Mouse (Mus musculus): ENCODE results near the gene Dlg5. TPM values are rescaled to one million over a fixed set of nuclear protein-coding genes. Genes with fewer than 3 reads are reported as not detected.

The Dlg5 gene
- polyA plus RNA-seq, 1 experiment from 2014 or later: 19.0 TPM

DNA sequence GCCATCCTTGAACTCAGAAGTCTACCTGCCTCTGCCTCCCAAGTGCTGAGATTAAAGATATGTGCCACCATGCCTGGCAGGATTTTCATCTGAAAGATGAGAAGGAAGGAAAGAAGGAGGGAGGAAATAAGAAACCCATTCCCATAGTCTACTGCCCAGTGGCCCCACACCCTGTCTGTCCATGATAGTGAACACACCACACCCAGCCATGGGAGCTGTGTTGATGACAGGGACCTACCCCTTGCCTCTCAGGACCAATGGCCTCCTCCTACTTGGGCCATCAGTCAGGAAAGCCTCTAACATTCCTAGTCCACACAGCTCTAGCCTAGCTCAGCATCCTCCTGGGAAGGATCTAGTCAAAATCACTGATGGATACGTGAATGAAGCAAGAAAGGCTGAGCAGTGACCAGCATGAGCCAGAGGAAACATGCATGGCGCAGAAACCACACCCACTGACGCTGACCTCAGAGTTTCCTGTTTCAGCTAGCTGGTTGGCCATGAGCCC, 102.7 kb downstream of the Dlg5 start:
- WGBS: 87% methylated on average over 3 of the region's 3 CpGs
- H3K4me3 ChIP-seq: no peak overlapping the region
- H3K27me3 ChIP-seq: no peaks in the 10 kb centered on the region
- H3K36me3 ChIP-seq: peaks cover 53% of the 10 kb centered on the region
- ATAC-seq (ENCODE audit: low FRiP score, low read depth): no peak
- H3K9ac ChIP-seq (replicated peaks): no peak overlapping the region
- no peak overlapping the region for H3K4me2 ChIP-seq (replicated peaks)
- H3K27ac ChIP-seq (replicated peaks): no peak overlapping the region
- no peaks in the 10 kb centered on the region for H3K9me3 ChIP-seq
- peaks cover 8% of the 10 kb centered on the region for H3K4me1 ChIP-seq

DNA sequence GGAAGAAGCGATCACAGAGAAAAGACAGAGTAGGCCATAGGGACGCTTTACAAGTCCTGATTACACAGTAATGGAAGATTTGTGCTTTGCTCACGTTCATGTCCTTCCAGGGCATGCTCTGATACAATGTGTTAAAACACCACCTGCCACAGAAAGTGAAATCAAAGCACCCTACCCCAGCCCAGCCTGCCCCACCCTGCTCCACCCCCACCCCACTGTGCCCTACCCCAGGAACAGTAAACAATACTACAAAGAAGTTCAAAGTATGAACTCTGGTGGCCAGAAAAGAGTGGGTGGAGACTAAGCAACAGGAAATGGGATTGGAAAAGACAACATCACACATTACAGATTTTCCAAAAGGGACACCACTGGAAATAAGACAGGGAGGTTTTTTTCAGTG, 104.0 kb downstream of the Dlg5 start:
- no peaks in the 10 kb centered on the region for H3K9me3 ChIP-seq
- H3K36me3 ChIP-seq: peaks cover 53% of the 10 kb centered on the region
- no peak overlapping the region for H3K4me2 ChIP-seq (replicated peaks)
- 94% methylated on average over 3 of the region's 3 CpGs for WGBS
- H3K27ac ChIP-seq (replicated peaks): no peak overlapping the region
- H3K4me1 ChIP-seq: peaks cover 8% of the 10 kb centered on the region
- H3K27me3 ChIP-seq: no peaks in the 10 kb centered on the region
- H3K4me3 ChIP-seq: no peak overlapping the region
- no peak for ATAC-seq (ENCODE audit: low FRiP score, low read depth)
- no peak overlapping the region for H3K9ac ChIP-seq (replicated peaks)

- no peak for ATAC-seq (ENCODE audit: low FRiP score, low read depth)
- H3K27ac ChIP-seq (replicated peaks): no peak overlapping the region
- H3K27me3 ChIP-seq: no peaks in the 10 kb centered on the region
- peaks cover 8% of the 10 kb centered on the region for H3K4me1 ChIP-seq
- H3K36me3 ChIP-seq: peaks cover 56% of the 10 kb centered on the region
- WGBS: 84% methylated on average over 8 of the region's 8 CpGs
- H3K4me3 ChIP-seq: no peak overlapping the region
- H3K4me2 ChIP-seq (replicated peaks): no peak overlapping the region
- no peaks in the 10 kb centered on the region for H3K9me3 ChIP-seq
- no peak overlapping the region for H3K9ac ChIP-seq (replicated peaks)
Observed at GRCm38 (mm10) chr14:24140297-24140812, 105.4 kb downstream of the Dlg5 start.

GRCm38 (mm10) chr14:24136908-24137307, 108.8 kb downstream of the Dlg5 start:
- Histone ChIP-seq H3K9me3 (no peaks in the 10 kb centered on the region), H3K27ac (replicated peaks) (no peak overlapping the region), H3K4me2 (replicated peaks) (no peak overlapping the region), H3K27me3 (no peaks in the 10 kb centered on the region), H3K9ac (replicated peaks) (no peak overlapping the region), H3K36me3 (peaks cover 60% of the 10 kb centered on the region), H3K4me3 (no peak overlapping the region), H3K4me1 (no peaks in the 10 kb centered on the region)
- 92% methylated on average over 11 of the region's 11 CpGs for WGBS
- ATAC-seq (ENCODE audit: low FRiP score, low read depth): no peak

GRCm38 (mm10) chr14:24134623-24135290, 111.0 kb downstream of the Dlg5 start:
- Histone ChIP-seq H3K9me3 (no peaks in the 10 kb centered on the region), H3K27me3 (no peaks in the 10 kb centered on the region), H3K4me1 (no peaks in the 10 kb centered on the region), H3K9ac (replicated peaks) (no peak overlapping the region), H3K36me3 (peaks cover 54% of the 10 kb centered on the region), H3K27ac (replicated peaks) (no peak overlapping the region), H3K4me3 (no peak overlapping the region), H3K4me2 (replicated peaks) (no peak overlapping the region)
- WGBS: 89% methylated on average over 7 of the region's 7 CpGs
- ATAC-seq (ENCODE audit: low FRiP score, low read depth): no peak

DNA sequence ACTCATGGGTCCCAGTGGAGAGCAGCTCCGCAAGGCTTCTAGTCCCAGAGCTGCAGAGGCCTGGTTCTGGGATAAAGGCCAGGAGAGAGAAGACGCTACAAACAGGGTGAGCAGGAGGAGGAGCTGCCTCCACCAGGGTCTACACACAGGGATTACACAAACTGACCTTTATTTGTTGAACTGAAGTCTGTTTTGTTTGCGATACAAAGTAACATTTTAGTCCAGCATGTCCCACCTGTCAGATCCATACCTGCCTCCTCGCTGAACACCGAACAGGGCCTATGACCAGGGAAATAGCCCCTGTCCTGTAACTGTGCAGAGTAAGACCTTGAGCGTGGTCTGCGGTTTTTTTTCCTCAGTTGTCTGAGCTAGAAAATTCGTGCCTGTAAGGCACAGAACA, 111.9 kb downstream of the Dlg5 start:
- H3K4me3 ChIP-seq: no peak overlapping the region
- no peak overlapping the region for H3K27ac ChIP-seq (replicated peaks)
- no peak overlapping the region for H3K9ac ChIP-seq (replicated peaks)
- H3K4me2 ChIP-seq (replicated peaks): no peak overlapping the region
- H3K4me1 ChIP-seq: no peaks in the 10 kb centered on the region
- H3K36me3 ChIP-seq: peaks cover 47% of the 10 kb centered on the region
- no peaks in the 10 kb centered on the region for H3K9me3 ChIP-seq
- no peak for ATAC-seq (ENCODE audit: low FRiP score, low read depth)
- WGBS: 94% methylated on average over 8 of the region's 8 CpGs
- no peaks in the 10 kb centered on the region for H3K27me3 ChIP-seq

GRCm38 (mm10) chr14:24132092-24132491, 113.6 kb downstream of the Dlg5 start:
- Histone ChIP-seq H3K27me3 (no peaks in the 10 kb centered on the region), H3K27ac (replicated peaks) (no peak overlapping the region), H3K9ac (replicated peaks) (no peak overlapping the region), H3K4me3 (no peak overlapping the region), H3K36me3 (peaks cover 31% of the 10 kb centered on the region), H3K4me1 (no peaks in the 10 kb centered on the region), H3K9me3 (no peaks in the 10 kb centered on the region), H3K4me2 (replicated peaks) (no peak overlapping the region)
- 52% methylated on average over 4 of the region's 4 CpGs for WGBS
- ATAC-seq (ENCODE audit: low FRiP score, low read depth): no peak

GRCm38 (mm10) chr14:24125069-24125468, 120.7 kb downstream of the Dlg5 start:
- Histone ChIP-seq H3K9me3 (no peaks in the 10 kb centered on the region), H3K27me3 (no peaks in the 10 kb centered on the region), H3K36me3 (no peaks in the 10 kb centered on the region), H3K27ac (replicated peaks) (no peak overlapping the region), H3K9ac (replicated peaks) (no peak overlapping the region), H3K4me2 (replicated peaks) (no peak overlapping the region), H3K4me1 (no peaks in the 10 kb centered on the region), H3K4me3 (no peak overlapping the region)
- WGBS: 79% methylated on average over 2 of the region's 2 CpGs
- no peak for ATAC-seq (ENCODE audit: low FRiP score, low read depth)

- Histone ChIP-seq H3K9ac (replicated peaks) (no peak overlapping the region), H3K4me3 (no peak overlapping the region), H3K27ac (replicated peaks) (no peak overlapping the region), H3K9me3 (no peaks in the 10 kb centered on the region), H3K4me1 (no peaks in the 10 kb centered on the region), H3K36me3 (no peaks in the 10 kb centered on the region), H3K4me2 (replicated peaks) (no peak overlapping the region), H3K27me3 (no peaks in the 10 kb centered on the region)
- no peak for ATAC-seq (ENCODE audit: low FRiP score, low read depth)
- 73% methylated on average over 1 of the region's 1 CpGs for WGBS
Observed at GRCm38 (mm10) chr14:24124171-24124570, 121.5 kb downstream of the Dlg5 start.

GRCm38 (mm10) chr14:24106734-24107133, 139.0 kb downstream of the Dlg5 start:
- no peak overlapping the region for H3K4me2 ChIP-seq (replicated peaks)
- no peak overlapping the region for H3K27ac ChIP-seq (replicated peaks)
- no peak overlapping the region for H3K9ac ChIP-seq (replicated peaks)
- 86% methylated on average over 2 of the region's 2 CpGs for WGBS
- H3K4me1 ChIP-seq: no peaks in the 10 kb centered on the region
- no peaks in the 10 kb centered on the region for H3K27me3 ChIP-seq
- H3K36me3 ChIP-seq: no peaks in the 10 kb centered on the region
- no peak overlapping the region for H3K4me3 ChIP-seq
- ATAC-seq (ENCODE audit: low FRiP score, low read depth): no peak
- no peaks in the 10 kb centered on the region for H3K9me3 ChIP-seq

DNA sequence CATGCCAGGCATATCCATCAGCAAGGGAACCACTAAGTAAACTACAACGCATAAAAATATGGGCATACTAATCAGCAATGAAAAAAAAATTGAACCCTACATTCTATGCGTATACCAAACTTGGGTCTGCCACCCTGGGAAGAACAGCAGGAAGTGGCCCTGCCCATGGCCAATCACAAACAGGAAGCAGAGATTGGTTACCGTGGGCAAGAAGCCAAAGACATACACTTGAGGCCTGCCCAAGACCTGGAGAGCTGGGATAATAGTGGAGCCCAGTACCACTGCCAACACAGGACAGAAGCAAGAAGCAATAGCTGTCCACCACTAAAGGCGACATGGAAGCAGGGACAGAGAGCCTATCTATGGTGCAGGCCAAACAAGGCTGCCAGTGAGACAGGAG, 146.9 kb downstream of the Dlg5 start:
- Histone ChIP-seq H3K9me3 (no peaks in the 10 kb centered on the region), H3K27ac (replicated peaks) (no peak overlapping the region), H3K9ac (replicated peaks) (no peak overlapping the region), H3K27me3 (no peaks in the 10 kb centered on the region), H3K4me1 (no peaks in the 10 kb centered on the region), H3K36me3 (no peaks in the 10 kb centered on the region), H3K4me2 (replicated peaks) (no peak overlapping the region), H3K4me3 (no peak overlapping the region)
- WGBS: 91% methylated on average over 4 of the region's 4 CpGs
- ATAC-seq (ENCODE audit: low FRiP score, low read depth): no peak

DNA sequence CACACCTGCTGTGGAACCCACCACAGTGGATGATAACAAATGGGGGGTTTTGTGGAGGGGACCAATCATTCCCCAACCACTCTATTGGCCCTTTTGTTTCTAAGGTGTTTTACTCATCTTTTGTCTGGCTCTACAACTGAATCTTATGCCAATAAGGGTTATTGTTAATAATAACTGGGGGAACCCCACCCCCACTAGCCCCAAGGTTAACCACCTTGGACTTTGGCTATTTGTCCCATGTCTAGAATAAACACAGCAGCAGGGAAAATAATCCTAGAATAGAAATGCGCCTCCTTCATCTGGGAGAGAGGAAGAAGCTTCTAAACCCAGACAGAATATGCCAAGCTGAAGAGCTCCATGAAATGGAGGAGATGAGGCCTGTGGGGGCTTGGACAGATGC, 151.1 kb downstream of the Dlg5 start:
- WGBS: 97% methylated on average over 1 of the region's 1 CpGs
- no peak for ATAC-seq (ENCODE audit: low FRiP score, low read depth)

DNA sequence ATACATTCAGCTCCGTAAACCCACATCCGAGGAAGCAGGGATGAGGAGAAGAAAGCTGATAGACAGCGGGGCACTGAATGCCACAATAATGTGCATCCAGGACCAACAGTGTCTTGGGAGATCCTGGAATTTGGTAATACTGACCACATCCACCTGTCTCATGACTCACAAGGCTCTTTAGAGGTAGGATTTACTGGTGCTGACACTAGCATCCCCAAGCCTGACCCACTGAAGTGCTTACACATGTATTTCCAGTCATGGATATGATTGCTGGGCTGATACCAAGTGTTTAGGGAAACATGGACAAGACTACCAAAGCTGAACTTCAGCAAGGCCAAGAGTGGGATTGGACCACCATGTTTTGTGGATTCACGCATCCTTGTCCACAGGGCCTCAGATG, 152.5 kb downstream of the Dlg5 start:
- Histone ChIP-seq H3K4me1 (no peaks in the 10 kb centered on the region), H3K4me3 (no peak overlapping the region), H3K36me3 (no peaks in the 10 kb centered on the region), H3K4me2 (replicated peaks) (no peak overlapping the region), H3K9ac (replicated peaks) (no peak overlapping the region), H3K9me3 (no peaks in the 10 kb centered on the region), H3K27ac (replicated peaks) (no peak overlapping the region), H3K27me3 (no peaks in the 10 kb centered on the region)
- 94% methylated on average over 4 of the region's 4 CpGs for WGBS
- no peak for ATAC-seq (ENCODE audit: low FRiP score, low read depth)

More for the DNA sequence above, 151.1 kb downstream of the Dlg5 start:
- H3K36me3 ChIP-seq: no peaks in the 10 kb centered on the region
- H3K4me3 ChIP-seq: no peak overlapping the region
- no peak overlapping the region for H3K4me2 ChIP-seq (replicated peaks)
- H3K27ac ChIP-seq (replicated peaks): no peak overlapping the region
- H3K9me3 ChIP-seq: no peaks in the 10 kb centered on the region
- no peaks in the 10 kb centered on the region for H3K4me1 ChIP-seq
- H3K27me3 ChIP-seq: no peaks in the 10 kb centered on the region
- H3K9ac ChIP-seq (replicated peaks): no peak overlapping the region

Data from midbrain, embryonic 12.5 days (tissue).